30 mouse cellular contexts compared by ENCODE assay signal in genomic region chr10:99114295-99114694, GRCm38 (mm10). TPM values are rescaled to one million over a fixed set of nuclear protein-coding genes. Genes with fewer than 3 reads are reported as not detected.
DNase-seq lines count a peak whose midpoint lies in the region; ATAC-seq and TF ChIP-seq lines count a peak whose summit lies in the region.
"Had no signal": no experiment of that assay in that cellular context is flagged by ENCODE, and none has a peak within 500 bp of the region (broad histone marks: within the 10 kb centered on the region; RNA-seq: fewer than 3 reads in every experiment).

No protein-coding gene starts in this region.

- no peak overlapping the region for H3K4me2 ChIP-seq in lung, embryonic 15.5 days
- H3K4me2 ChIP-seq in intestine, embryonic 16.5 days (ENCODE audit: low read depth, low read length): no peak overlapping the region
- no peak overlapping the region for H3K4me2 ChIP-seq in stomach, embryonic 14.5 days (replicated peaks; ENCODE audit: low read depth, low read length)
- no peak overlapping the region for H3K4me2 ChIP-seq in stomach, postnatal 0 days (replicated peaks; ENCODE audit: low read depth)
- H3K4me2 ChIP-seq: heart, embryonic 11.5 days; heart, embryonic 15.5 days; hindbrain, embryonic 13.5 days had no signal

- H3K9ac ChIP-seq in lung, embryonic 15.5 days: no peak overlapping the region
- H3K9ac ChIP-seq in intestine, embryonic 16.5 days (ENCODE audit: low read depth, low read length): no peak overlapping the region; the same call in 1 of the 2 replicates
- H3K9ac ChIP-seq in stomach, embryonic 14.5 days (replicated peaks; ENCODE audit: low read depth, low read length): no peak overlapping the region
- 0 out of 2 replicates have a peak overlapping the region, but pooled peaks have one; percentile 18 for H3K9ac ChIP-seq in stomach, postnatal 0 days (ENCODE audit: low read length)
- H3K9ac ChIP-seq: forebrain, postnatal 0 days; heart, embryonic 15.5 days; hindbrain, embryonic 13.5 days had no signal

- no peaks in the 10 kb centered on the region for H3K27me3 ChIP-seq in lung, embryonic 15.5 days
- H3K27me3 ChIP-seq in intestine, embryonic 16.5 days (replicated peaks; ENCODE audit: control insufficient read depth, insufficient read depth, low read length): no peaks in the 10 kb centered on the region
- H3K27me3 ChIP-seq in stomach, embryonic 14.5 days (ENCODE audit: control insufficient read depth, insufficient read depth, low read length): no peaks in the 10 kb centered on the region
- no peaks in the 10 kb centered on the region for H3K27me3 ChIP-seq in stomach, postnatal 0 days (ENCODE audit: control insufficient read depth, insufficient read depth, low read length)
- H3K27me3 ChIP-seq: heart, embryonic 15.5 days; hindbrain, embryonic 13.5 days had no signal

- H3K9me3 ChIP-seq in lung, embryonic 15.5 days: no peaks in the 10 kb centered on the region
- peaks cover 3% of the 10 kb centered on the region; the same call in 1 of the 2 replicates for H3K9me3 ChIP-seq in intestine, embryonic 16.5 days (ENCODE audit: control insufficient read depth, low read length)
- no peaks in the 10 kb centered on the region for H3K9me3 ChIP-seq in stomach, embryonic 14.5 days (ENCODE audit: control insufficient read depth, low read depth, low read length)
- no peaks in the 10 kb centered on the region for H3K9me3 ChIP-seq in stomach, postnatal 0 days (ENCODE audit: control insufficient read depth, low read length)
- H3K9me3 ChIP-seq: heart, embryonic 15.5 days; hindbrain, embryonic 13.5 days had no signal

- no peak overlapping the region for H3K4me3 ChIP-seq in lung, embryonic 15.5 days
- H3K4me3 ChIP-seq in intestine, embryonic 16.5 days (ENCODE audit: low read length): no peak overlapping the region
- H3K4me3 ChIP-seq in stomach, embryonic 14.5 days (ENCODE audit: low read depth, low read length): no peak overlapping the region
- H3K4me3 ChIP-seq in stomach, postnatal 0 days (ENCODE audit: low read depth, low read length): no peak overlapping the region
- H3K4me3 ChIP-seq: forebrain, embryonic 10.5 days; heart, embryonic 15.5 days; hindbrain, embryonic 10.5 days; hindbrain, embryonic 13.5 days had no signal

- peaks cover 20% of the 10 kb centered on the region for H3K36me3 ChIP-seq in lung, embryonic 15.5 days
- peaks cover 10% of the 10 kb centered on the region for H3K36me3 ChIP-seq in intestine, embryonic 16.5 days (ENCODE audit: control insufficient read depth, insufficient read depth, low read length)
- H3K36me3 ChIP-seq in stomach, embryonic 14.5 days (ENCODE audit: control insufficient read depth, insufficient read depth, low read length): peaks cover 7% of the 10 kb centered on the region; the same call in 1 of the 2 replicates
- no peaks in the 10 kb centered on the region for H3K36me3 ChIP-seq in stomach, postnatal 0 days (ENCODE audit: control insufficient read depth, insufficient read depth, low read length)

- H3K4me1 ChIP-seq in lung, embryonic 15.5 days: peaks cover 40% of the 10 kb centered on the region
- peaks cover 47% of the 10 kb centered on the region for H3K4me1 ChIP-seq in intestine, embryonic 16.5 days (ENCODE audit: control insufficient read depth, insufficient read depth, low read length)
- H3K4me1 ChIP-seq in stomach, embryonic 14.5 days (ENCODE audit: control insufficient read depth, insufficient read depth, low read length): peaks cover 25% of the 10 kb centered on the region
- H3K4me1 ChIP-seq in stomach, postnatal 0 days (replicated peaks; ENCODE audit: control insufficient read depth, insufficient read depth): peaks cover 6% of the 10 kb centered on the region; the same call in 1 of the 2 replicates

- no peak for DNase-seq in lung, postnatal 25 days (ENCODE audit: low spot score)
- DNase-seq in stomach, postnatal 0 days (ENCODE audit: low spot score): peak; percentile 61
- no peak for DNase-seq in natural killer cell, adult 2 months (ENCODE audit: low spot score in 2 of 2)
- no peak for DNase-seq in liver
- DNase-seq: adrenal gland, adult 8-10 months; adrenal gland, postnatal 25 days; cerebellum, adult 11-12 months; cerebellum, adult 8-10 months; cerebellum, postnatal 14 days; forebrain, postnatal 0 days; gastrocnemius, postnatal 10 days; gastrocnemius, postnatal 36 days; heart, postnatal 10 days; heart, postnatal 36 days had no signal

- 0 out of 2 replicates have a peak overlapping the region, but pooled peaks have one; percentile 16 for H3K27ac ChIP-seq in lung, embryonic 15.5 days
- peak overlapping the region; percentile 92 for H3K27ac ChIP-seq in intestine, embryonic 16.5 days (ENCODE audit: low read length)
- peak overlapping the region; percentile 3; the same call in 1 of the 2 replicates for H3K27ac ChIP-seq in stomach, embryonic 14.5 days (ENCODE audit: low read length)
- H3K27ac ChIP-seq in stomach, postnatal 0 days (replicated peaks): peak overlapping the region; percentile 90
- H3K27ac ChIP-seq: forebrain, embryonic 10.5 days; heart, embryonic 15.5 days; hindbrain, embryonic 10.5 days; hindbrain, embryonic 13.5 days had no signal

- 66% methylated on average over 8 of the region's 8 CpGs for WGBS in lung, embryonic 15.5 days
- 59% methylated on average over 8 of the region's 8 CpGs for WGBS in intestine, embryonic 16.5 days
- WGBS in stomach, embryonic 14.5 days: 57% methylated on average over 8 of the region's 8 CpGs
- WGBS in stomach, postnatal 0 days: 54% methylated on average over 8 of the region's 8 CpGs

- no peak for ATAC-seq in lung, embryonic 15.5 days (ENCODE audit: borderline replicate concordance, extremely low read depth, low FRiP score, low TSS enrichment)
- ATAC-seq in intestine, embryonic 16.5 days: peak; percentile 53
- ATAC-seq in stomach, embryonic 14.5 days (ENCODE audit: insufficient number of reproducible peaks, insufficient read depth, low FRiP score, low read depth): peak; percentile 66
- peak; percentile 77 for ATAC-seq in stomach, postnatal 0 days (ENCODE audit: low FRiP score, low TSS enrichment)
- ATAC-seq in frontal cortex, adult (ENCODE audit: low TSS enrichment): no peak
- ATAC-seq: CD4-positive, CD25-positive, alpha-beta regulatory T cell, adult 4 months; forebrain, embryonic 14.5 days; forebrain, postnatal 0 days; hindbrain, embryonic 16.5 days had no signal

- no peak for TF ChIP-seq EP300 in stomach, postnatal 0 days (optimal IDR thresholded peaks at IDR 0.05)

- no peak for TF ChIP-seq CTCF in stomach, postnatal 0 days (IDR thresholded peaks at IDR 0.05; ENCODE audit: low read depth)

RNA-seq across cellular contexts. Expression of gene Galnt4, which starts 6.3 kb away (rescaled TPM):
- 13.7 and 14.9 TPM in 2 replicates for polyA plus RNA-seq in lung, embryonic 15.5 days (2015; fragmentation: Nextera tagmentation; extraction: Ambion mirVana)
- 19.3 and 21.6 TPM in 2 replicates for polyA plus RNA-seq in intestine, embryonic 16.5 days (2015; fragmentation: Nextera tagmentation; extraction: Ambion mirVana)
- polyA plus RNA-seq in stomach, embryonic 14.5 days (2014; fragmentation: Nextera tagmentation; extraction: Ambion mirVana): 27.1 and 31.5 TPM in 2 replicates
- 34.0 and 34.9 TPM in 2 replicates for polyA plus RNA-seq in stomach, postnatal 0 days (2015; fragmentation: Nextera tagmentation; extraction: Ambion mirVana)

RNA-seq across cellular contexts. Expression of gene Poc1b, which starts 7.5 kb away (rescaled TPM):
- polyA plus RNA-seq in lung, embryonic 15.5 days (2015; fragmentation: Nextera tagmentation; extraction: Ambion mirVana): 19.1 and 19.5 TPM in 2 replicates
- 20.1 and 20.5 TPM in 2 replicates for polyA plus RNA-seq in intestine, embryonic 16.5 days (2015; fragmentation: Nextera tagmentation; extraction: Ambion mirVana)
- 24.9 and 27.4 TPM in 2 replicates for polyA plus RNA-seq in stomach, embryonic 14.5 days (2014; fragmentation: Nextera tagmentation; extraction: Ambion mirVana)
- polyA plus RNA-seq in stomach, postnatal 0 days (2015; fragmentation: Nextera tagmentation; extraction: Ambion mirVana): 6.7 and 9.4 TPM in 2 replicates

RNA-seq across cellular contexts. Expression of gene Phxr2, which starts 11.8 kb away (rescaled TPM):
- polyA plus RNA-seq in lung, embryonic 15.5 days (2015; fragmentation: Nextera tagmentation; extraction: Ambion mirVana): not detected in 2 replicates
- polyA plus RNA-seq in intestine, embryonic 16.5 days (2015; fragmentation: Nextera tagmentation; extraction: Ambion mirVana): not detected in 2 replicates
- not detected in 2 replicates for polyA plus RNA-seq in stomach, embryonic 14.5 days (2014; fragmentation: Nextera tagmentation; extraction: Ambion mirVana)
- not detected in 2 replicates for polyA plus RNA-seq in stomach, postnatal 0 days (2015; fragmentation: Nextera tagmentation; extraction: Ambion mirVana)
- polyA plus RNA-seq: brain, embryonic 14.5 days; C2C12; embryonic facial prominence, embryonic 11.5 days; embryonic facial prominence, embryonic 14.5 days; forebrain, embryonic 10.5 days; forebrain, embryonic 14.5 days; forebrain, postnatal 0 days; heart, embryonic 11.5 days; heart, embryonic 15.5 days; hindbrain, embryonic 10.5 days; hindbrain, embryonic 13.5 days had no signal

Comparison
In these comparisons a context has a peak if more than half of its experiments do, and no peak if none do; other contexts are left out.
1. ATAC-seq: peak in intestine, embryonic 16.5 days (single experiment), stomach, embryonic 14.5 days (single experiment) and stomach, postnatal 0 days (single experiment); none in lung, embryonic 15.5 days (single experiment) and frontal cortex, adult (single experiment).
2. H3K27ac ChIP-seq: peak in every context shown above with its lines; median percentile 92 in intestine, embryonic 16.5 days; 90 in stomach, postnatal 0 days; 16 in lung, embryonic 15.5 days; 3 in stomach, embryonic 14.5 days.